Mouse (Mus musculus) ES-Bruce4 (cell line): ENCODE data around the gene Rgs19.

Experiments
- CTCF ChIP-seq: IDR thresholded peaks from one replicate; pipeline ENCODE4 v1.8.1; 2011; ENCODE audit warnings: low read depth, low read length
- POLR2A ChIP-seq: IDR thresholded peaks from one replicate; pipeline ENCODE4 v1.8.1; 2011; ENCODE audit warnings: low read length; ENCODE audit not compliant: insufficient read depth

GRCm38 (mm10) chr2:181684713-181685112, 9.1 kb downstream of the Rgs19 start:
- TF ChIP-seq CTCF: no peak
- no peak for TF ChIP-seq POLR2A
